Mouse (Mus musculus) cerebellum, adult 2 months (tissue): ENCODE data around the gene Pqlc2.

ENCODE experiments used
- CTCF ChIP-seq: fragments of 200-500 bp; IDR thresholded peaks from 2 replicates; pipeline ENCODE4 v1.5.1; 2011; ENCODE audit warnings: low read depth, mild to moderate bottlenecking, control low read depth, low read length, moderate library complexity, borderline replicate concordance; ENCODE audit not compliant: insufficient read depth
- POLR2A ChIP-seq: fragments of 200-500 bp; IDR thresholded peaks from 2 replicates; pipeline ENCODE4 v1.6.1; 2011; ENCODE audit warnings: low read length, control low read depth, borderline replicate concordance; ENCODE audit not compliant: insufficient read depth

DNA sequence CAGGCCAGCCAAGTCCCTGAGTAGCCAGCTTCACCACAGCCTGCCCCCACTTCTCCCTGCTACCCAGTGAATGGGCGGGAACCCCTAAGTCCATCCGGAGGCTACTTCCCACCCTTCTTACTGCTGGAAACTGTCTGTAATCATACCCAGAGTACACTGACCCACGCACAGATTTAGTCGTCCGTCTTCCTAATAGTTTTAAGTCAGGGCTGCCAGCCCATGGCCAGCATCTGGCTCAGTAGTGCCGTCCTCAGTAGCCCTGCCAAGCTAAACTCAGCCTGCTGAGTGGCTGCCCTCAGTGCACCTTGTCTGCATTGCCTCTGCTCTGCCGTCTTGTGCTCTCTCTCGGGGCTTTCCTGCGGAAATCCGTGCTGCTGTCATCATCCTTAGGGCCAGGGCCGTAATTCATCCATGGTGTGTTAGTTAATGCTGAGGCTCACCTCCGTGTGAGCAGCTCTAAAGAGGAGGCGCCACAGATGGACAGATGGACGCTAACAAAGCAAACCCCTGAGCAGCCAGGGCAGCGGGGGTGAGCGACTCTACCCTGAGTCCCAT lies 28.6 kb downstream of the Pqlc2 start:
- TF ChIP-seq CTCF (no peak), POLR2A (no peak)
